Mouse (Mus musculus): Measurements from ENCODE around the gene Scamp2.

Gene Scamp2

DNA sequence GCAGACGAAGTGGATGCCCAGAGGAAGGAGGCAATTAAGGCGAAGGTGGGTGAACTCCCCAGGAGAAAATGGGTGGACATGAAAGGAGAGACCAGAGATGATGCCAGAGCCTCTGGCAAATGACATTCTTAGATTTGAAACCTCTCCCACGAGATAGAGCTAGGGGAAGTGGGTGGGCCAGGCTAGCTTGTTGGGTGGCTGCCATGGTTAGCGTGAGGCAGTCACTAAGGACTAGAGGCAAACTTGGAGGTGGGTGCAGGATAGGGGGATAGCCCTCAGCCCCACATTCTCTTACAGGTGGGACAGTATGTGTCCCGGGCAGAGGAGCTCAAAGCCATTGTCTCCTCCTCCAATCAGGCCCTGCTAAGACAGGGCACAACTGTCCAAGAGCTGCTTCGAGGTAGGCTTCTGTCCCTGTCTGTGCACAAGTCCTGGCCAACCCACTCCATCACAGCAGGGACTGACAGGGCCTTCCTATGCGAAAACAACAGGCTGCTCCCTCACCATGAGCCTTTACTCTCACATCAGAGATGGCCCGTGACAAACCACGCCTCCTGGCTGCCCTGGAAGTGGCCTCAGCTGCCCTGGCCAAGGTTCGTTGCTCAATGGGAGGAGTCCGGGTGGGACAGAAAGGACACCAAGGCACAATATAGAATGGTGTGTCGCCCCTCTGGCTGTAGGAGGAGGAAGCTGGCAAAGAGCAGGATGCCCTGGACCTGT, 32.9 kb downstream of the Scamp2 start:
- in situ Hi-C loops (cut with MboI, MseI): no loop called here

DNA sequence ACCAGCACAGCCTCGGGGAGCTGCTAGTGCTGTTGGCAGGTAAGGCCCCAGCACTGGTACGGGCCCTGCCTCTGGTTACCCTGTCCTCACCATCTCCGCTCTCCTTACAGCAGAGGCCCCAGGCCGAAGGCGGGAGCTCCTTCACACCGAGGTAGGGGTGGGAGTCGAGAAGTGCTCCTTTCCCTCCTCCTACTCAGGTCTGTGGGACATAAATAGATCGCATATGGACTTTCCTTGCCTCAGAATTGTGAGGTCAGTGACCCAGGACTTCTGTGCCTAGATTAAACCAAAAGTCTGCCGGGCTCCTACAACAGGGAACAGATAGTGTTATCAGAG, 33.4 kb downstream of the Scamp2 start:
- in situ Hi-C loops (cut with MboI, MseI): no loop called here

DNA sequence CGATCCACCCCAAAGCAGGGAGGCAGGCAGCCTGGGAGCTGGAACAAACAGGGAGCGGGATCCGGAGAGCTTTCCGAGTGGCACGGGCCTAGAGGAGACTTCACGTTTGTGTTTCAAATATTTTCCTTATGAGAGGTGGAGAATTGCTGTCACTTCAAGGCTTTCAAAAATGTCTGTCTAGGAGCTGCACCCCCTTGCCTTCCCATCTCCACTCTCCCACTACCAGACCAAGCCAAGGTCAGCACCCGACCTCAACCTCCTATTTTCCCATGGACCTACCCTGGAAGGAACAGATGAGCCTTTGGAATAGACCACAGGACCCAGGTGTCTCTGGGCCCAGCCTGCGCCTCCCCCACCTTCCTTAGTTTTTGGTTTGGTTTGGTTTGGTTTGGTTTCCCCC, 36.5 kb downstream of the Scamp2 start:
- in situ Hi-C loops (cut with MboI, MseI): no loop called here

GRCm38 (mm10) chr9:57597929-57598382, 37.2 kb downstream of the Scamp2 start:
- in situ Hi-C loops (cut with MboI, MseI): no loop called here

DNA sequence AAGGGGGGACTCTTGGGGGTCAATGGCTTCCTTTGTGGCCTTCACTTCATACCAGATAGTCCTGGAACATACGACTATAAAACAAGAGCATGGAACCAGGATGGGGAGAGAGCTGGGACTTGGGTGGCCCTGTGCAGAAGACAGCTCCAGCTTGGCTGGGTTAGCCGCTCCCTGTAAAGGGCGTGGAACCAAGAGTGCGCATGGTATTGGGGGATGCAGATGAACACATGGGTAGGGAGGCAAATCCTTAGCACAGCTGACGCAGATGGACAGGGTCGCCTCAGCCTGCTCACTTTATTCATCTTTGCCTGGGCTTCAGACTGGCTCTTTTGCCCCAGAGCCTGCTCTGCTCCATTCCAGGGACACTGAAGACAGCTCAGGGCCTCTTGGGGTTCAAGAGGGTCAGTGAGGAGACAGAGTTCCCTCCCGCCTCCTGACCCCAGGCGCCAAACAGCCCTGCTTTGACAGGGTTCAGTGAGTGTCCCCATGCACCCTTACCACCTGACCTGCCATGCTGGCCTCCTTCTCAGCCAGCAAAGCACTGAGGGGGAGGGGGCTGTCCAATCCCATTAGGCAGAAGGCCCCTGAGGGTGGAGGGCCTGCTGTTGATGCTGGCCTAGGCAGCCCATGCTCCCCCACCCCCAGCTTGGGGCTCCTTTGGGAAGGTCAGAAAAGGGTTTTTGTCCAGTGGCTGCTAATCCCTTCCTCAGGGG, 38.3 kb downstream of the Scamp2 start:
- in situ Hi-C loops (cut with MboI, MseI): no loop called here

- in situ Hi-C loops (cut with MboI, MseI): no loop called here
Measured at GRCm38 (mm10) chr9:57600620-57601352, 40.0 kb downstream of the Scamp2 start.

DNA sequence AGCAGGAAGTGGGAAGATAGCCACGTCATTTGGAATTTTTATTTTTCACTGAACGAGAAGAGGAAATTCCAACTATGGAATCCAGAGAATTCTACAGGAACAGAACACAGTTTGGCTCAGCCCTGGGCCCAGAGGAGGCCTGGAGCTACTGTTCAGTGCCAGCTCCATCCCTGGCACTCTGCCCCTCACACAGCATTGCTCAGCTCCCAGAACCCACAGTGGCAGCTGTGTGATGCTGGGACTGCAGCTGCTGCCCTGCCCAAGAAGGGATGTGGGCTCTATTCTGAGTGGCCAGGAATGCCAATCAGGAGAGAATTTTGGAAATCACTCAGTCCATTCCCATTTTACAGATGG, 40.6 kb downstream of the Scamp2 start:
- in situ Hi-C loops (cut with MboI, MseI): no loop called here

DNA sequence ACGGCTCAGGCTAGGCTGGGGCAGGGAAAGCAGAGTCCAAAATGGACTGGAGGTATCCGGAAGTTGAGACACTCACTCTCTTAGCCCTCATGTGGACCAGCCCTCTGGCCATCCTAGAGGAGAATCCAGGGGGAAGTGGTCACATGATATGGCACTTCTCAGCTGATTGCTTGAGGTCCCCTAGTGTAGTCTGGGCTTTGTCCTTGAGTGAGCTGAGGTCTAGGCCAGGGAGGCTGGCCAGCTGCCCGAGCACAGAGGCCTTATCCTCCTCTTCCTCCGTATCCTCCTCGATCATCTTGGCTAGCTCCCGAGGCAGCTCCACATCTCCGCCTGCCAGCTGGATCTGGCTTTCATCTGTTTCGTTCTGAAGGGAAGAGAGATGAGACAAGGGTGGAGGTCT, 41.4 kb downstream of the Scamp2 start:
- in situ Hi-C loops (cut with MboI, MseI): no loop called here

GRCm38 (mm10) chr9:57604875-57605274, 44.1 kb downstream of the Scamp2 start:
- in situ Hi-C loops (cut with MboI, MseI): no loop called here

- in situ Hi-C loops (cut with MboI, MseI): no loop called here
Measured at GRCm38 (mm10) chr9:57605503-57605902, 44.8 kb downstream of the Scamp2 start.

DNA sequence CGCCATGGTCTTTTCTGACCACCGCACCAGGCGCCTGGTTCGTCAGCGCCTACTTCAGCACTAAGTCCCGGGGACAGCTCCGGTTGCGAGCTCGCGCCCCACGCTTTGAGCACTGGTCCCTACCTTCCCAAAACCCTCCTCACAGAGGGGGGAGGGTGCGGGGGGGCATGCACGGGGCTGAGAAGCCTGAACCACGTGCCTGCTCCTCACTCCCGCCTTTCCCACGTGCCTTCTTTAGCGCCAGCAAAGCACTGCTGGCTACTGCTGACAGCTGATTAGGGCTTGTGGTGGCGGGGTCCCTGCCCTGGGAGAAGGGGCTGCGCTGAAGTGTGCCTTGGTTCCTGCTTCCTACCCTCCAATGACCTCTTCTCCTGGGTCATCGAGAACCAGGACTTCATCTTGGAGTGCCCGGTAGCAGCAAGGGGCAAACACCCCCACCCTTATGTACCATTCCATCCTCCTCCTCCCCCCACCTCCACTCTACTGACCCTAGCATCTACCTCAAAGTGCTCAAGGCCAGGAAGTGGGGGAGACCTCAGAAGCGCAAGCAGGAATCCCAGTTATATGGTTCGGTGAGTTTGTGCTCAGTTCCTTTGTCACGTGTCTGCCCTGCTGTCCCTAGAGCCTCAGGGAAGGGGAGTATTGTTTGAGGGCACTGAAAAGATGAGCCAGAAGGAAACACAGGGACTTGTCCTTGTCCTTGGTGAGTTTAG, 45.6 kb downstream of the Scamp2 start, which contains the start of gene Cplx3:
Gene Cplx3, minus strand, starts transcription at position 143 of the 713 bp plus-strand sequence.
- in situ Hi-C loops (cut with MboI, MseI): no loop called here

- in situ Hi-C loops (cut with MboI, MseI): no loop called here
Measured at GRCm38 (mm10) chr9:57609803-57610202, 49.1 kb downstream of the Scamp2 start.

DNA sequence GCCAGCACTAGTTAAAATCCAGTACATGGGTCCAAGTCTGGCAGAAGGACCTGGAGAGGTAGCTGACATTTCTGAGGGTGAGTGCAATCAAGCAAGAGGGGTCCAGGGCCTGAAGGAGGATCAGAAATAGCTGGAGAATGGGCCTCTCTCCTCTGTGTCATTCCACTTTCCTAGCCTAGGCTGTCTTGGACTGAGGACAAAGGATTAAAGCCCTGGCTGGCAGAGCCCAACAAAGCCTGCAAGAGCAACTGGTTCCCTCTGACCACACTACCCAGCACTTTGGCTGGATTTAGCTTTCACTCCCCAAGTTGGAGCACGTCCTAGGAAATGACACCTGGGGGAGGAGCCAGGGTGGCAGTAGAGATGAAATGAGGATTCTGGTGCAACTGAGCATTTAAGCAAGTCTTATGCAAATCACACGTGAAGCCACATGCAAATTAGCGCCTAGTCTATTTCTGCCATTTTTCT, 49.6 kb downstream of the Scamp2 start:
- in situ Hi-C loops (cut with MboI, MseI): no loop called here

GRCm38 (mm10) chr9:57612587-57612986, 51.8 kb downstream of the Scamp2 start:
- in situ Hi-C loops (cut with MboI, MseI): no loop called here

- in situ Hi-C loops (cut with MboI, MseI): no loop called here
Measured at GRCm38 (mm10) chr9:57613975-57614374, 53.2 kb downstream of the Scamp2 start.

DNA sequence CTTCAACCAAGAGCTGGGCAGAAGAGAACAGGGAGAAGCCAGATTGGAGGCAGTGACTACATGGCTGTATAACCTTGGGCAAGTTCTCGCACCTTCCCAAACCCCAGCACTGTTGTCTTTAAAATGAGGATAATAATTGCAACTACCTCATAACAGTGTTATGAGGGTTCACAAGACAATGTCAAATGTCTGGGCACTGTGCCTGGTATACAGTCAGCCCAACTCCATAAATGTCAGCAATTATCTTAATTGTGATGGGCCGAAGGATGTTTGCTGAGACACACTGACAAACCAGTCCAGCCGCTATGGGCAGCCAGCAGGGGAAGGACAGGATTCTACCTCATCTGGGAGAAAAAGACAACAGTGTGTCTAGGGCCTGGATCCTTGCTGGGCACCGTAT, 54.0 kb downstream of the Scamp2 start:
- in situ Hi-C loops (cut with MboI, MseI): loop anchor here in 1 of 2 experiments (5.0 kb wide), 1 partner anchor 43 kb away; no protein-coding TSS in a partner anchor

- in situ Hi-C loops (cut with MboI, MseI): loop anchor here in 1 of 2 experiments (5.0 kb wide), 1 partner anchor 40 kb away; no protein-coding TSS in a partner anchor
Measured at GRCm38 (mm10) chr9:57617556-57618169, 56.9 kb downstream of the Scamp2 start.

DNA sequence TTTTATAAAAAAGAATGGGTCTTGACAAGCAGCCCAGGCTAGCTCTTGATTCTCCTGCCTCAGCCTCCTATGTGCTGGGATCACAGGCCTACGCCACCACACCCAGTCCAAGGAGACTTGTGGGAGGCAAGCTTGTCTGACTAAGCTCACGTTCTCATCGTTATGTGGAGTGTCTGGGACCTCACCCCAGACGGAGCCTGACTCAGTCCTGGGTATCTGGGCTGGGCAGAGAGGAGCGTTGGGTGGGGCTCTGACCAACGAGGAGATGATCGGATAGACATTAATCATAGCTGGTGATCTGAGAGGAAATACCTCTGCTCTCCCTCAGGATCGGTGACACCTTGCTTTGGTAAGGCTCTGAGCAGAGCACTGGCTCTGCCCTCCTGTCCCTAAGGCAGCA, 58.1 kb downstream of the Scamp2 start:
- in situ Hi-C loops (cut with MboI, MseI): loop anchor here in 1 of 2 experiments (5.0 kb wide), 1 partner anchor 38 kb away; no protein-coding TSS in a partner anchor

- in situ Hi-C loops (cut with MboI, MseI): no loop called here
Measured at GRCm38 (mm10) chr9:57620674-57621073, 59.9 kb downstream of the Scamp2 start, which contains the start of gene Lman1l. Lman1l (minus strand) TSS chr9:57620774.

DNA sequence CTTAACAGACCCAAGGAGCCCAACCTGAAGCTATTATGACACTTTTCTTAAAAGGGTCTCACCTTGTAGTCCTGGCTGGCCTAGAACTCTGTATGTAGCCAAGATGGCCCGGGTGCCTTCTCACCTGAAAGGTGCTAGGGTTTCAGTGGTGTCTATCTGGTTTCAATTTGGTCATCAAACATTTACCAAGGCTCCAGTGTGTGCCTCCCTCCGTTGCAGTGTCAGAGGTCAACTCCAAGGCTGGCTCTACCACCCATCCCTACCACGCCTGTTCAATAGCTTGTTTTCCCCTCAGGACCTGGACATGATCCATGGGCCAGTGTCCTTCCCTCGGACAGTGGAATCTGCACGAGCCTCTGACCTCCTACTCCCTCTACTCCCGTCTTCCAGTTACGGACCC, 63.6 kb downstream of the Scamp2 start:
- in situ Hi-C loops (cut with MboI, MseI): no loop called here
